Mouse (Mus musculus) CD4-positive, CD25-positive, alpha-beta regulatory T cell, adult 2 months (primary cell): Measurements from ENCODE around the gene Grap.

ENCODE experiments used
- DNase-seq: peaks from one replicate; pipeline ENCODE4 v3.0.0-alpha.2; 2012; ENCODE audit warnings: low read depth, low spot score

Gene Grap

GRCm38 (mm10) chr11:61683907-61684731 is 31.1 kb downstream of the Grap start, which contains the start of gene Fam83g:
TSS of gene Fam83g (plus strand) at chr11:61684091.
- DNase-seq = peak; percentile 79

- no peak for DNase-seq
Measured at GRCm38 (mm10) chr11:61685119-61685725, 32.2 kb downstream of the Grap start.

- no peak for DNase-seq
Measured at GRCm38 (mm10) chr11:61686141-61686540, 33.1 kb downstream of the Grap start.

GRCm38 (mm10) chr11:61686906-61687453 is 33.9 kb downstream of the Grap start:
- no peak for DNase-seq

- no peak for DNase-seq
Measured at GRCm38 (mm10) chr11:61687595-61687994, 34.5 kb downstream of the Grap start.

- no peak for DNase-seq
Measured at GRCm38 (mm10) chr11:61692996-61693395, 39.9 kb downstream of the Grap start.

GRCm38 (mm10) chr11:61698852-61699251 is 45.8 kb downstream of the Grap start:
- DNase-seq = peak; percentile 58

GRCm38 (mm10) chr11:61699460-61699859 is 46.4 kb downstream of the Grap start:
- DNase-seq = no peak

- no peak for DNase-seq
Measured at GRCm38 (mm10) chr11:61699933-61700332, 46.9 kb downstream of the Grap start.

GRCm38 (mm10) chr11:61701696-61702095 is 48.6 kb downstream of the Grap start:
- DNase-seq = no peak

- no peak for DNase-seq
Measured at GRCm38 (mm10) chr11:61702494-61702893, 49.4 kb downstream of the Grap start.

- DNase-seq = no peak
Measured at GRCm38 (mm10) chr11:61705581-61705980, 52.5 kb downstream of the Grap start.

GRCm38 (mm10) chr11:61706232-61706631 is 53.2 kb downstream of the Grap start:
- DNase-seq = no peak

- peak; percentile 10 for DNase-seq
Measured at GRCm38 (mm10) chr11:61708928-61709327, 55.9 kb downstream of the Grap start.

- DNase-seq = no peak
Measured at GRCm38 (mm10) chr11:61713157-61713855, 60.2 kb downstream of the Grap start.

GRCm38 (mm10) chr11:61714346-61715117 is 61.5 kb downstream of the Grap start:
- DNase-seq = peak; percentile 92

- DNase-seq = peak; percentile 20
Measured at GRCm38 (mm10) chr11:61715130-61715529, 62.1 kb downstream of the Grap start.

- DNase-seq = no peak
Measured at GRCm38 (mm10) chr11:61717990-61718389, 64.9 kb downstream of the Grap start.

GRCm38 (mm10) chr11:61719387-61719786 is 66.3 kb downstream of the Grap start:
- DNase-seq = no peak

- DNase-seq = no peak
Measured at GRCm38 (mm10) chr11:61719826-61720225, 66.8 kb downstream of the Grap start.

- no peak for DNase-seq
Measured at GRCm38 (mm10) chr11:61720636-61721035, 67.6 kb downstream of the Grap start, which contains the start of gene Slc5a10. TSS of gene Slc5a10 (minus strand) at chr11:61720826.
